ENCODE assay signal across 9 mouse cellular contexts in the genomic region with DNA sequence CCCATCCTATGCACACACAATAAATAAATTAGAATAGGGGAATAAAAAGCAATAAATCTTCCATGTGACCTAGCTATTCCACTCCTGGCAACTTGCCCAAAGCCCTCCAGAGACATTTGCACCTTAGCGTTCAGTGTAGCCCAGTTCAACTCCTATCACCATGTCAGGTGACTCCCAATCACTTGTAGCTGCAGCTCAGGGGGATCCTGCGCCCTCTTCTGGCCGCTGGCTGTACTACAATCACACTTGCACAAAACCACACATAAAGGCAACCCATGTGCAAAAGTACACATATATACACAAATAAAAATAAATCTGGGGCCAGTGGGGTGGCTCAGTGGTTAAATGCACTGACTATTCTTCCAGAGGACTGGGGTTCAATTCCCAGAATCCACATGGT. TPM values are rescaled to one million over a fixed set of nuclear protein-coding genes. Genes with fewer than 3 reads are reported as not detected.
DNase-seq lines count a peak whose midpoint lies in the region; ATAC-seq and TF ChIP-seq lines count a peak whose summit lies in the region.
"Had no signal": no experiment of that assay in that cellular context is flagged by ENCODE, and none has a peak within 500 bp of the region (broad histone marks: within the 10 kb centered on the region; RNA-seq: fewer than 3 reads in every experiment).

No protein-coding gene starts in this region.

- no peak for TF ChIP-seq EP300 in CH12.LX (IDR thresholded peaks at IDR 0.05; ENCODE audit: low read length)

- no peak overlapping the region for H3K4me2 ChIP-seq in hindbrain, postnatal 0 days (ENCODE audit: low read depth, low read length)
- no peak overlapping the region for H3K4me2 ChIP-seq in hindbrain, embryonic 14.5 days (replicated peaks)
- no peak overlapping the region for H3K4me2 ChIP-seq in CH12.LX (ENCODE audit: insufficient read depth, low read depth, poor library complexity, severe bottlenecking)
- no peak overlapping the region for H3K4me2 ChIP-seq in forebrain, embryonic 12.5 days
- H3K4me2 ChIP-seq: embryonic facial prominence, embryonic 15.5 days had no signal

- peak; percentile 44 for TF ChIP-seq RAD21 in CH12.LX (IDR thresholded peaks at IDR 0.05; ENCODE audit: low read depth, low read length)

- in situ Hi-C loops in CH12.LX (cut with MboI; ENCODE audit: low pct_ligation_motif_present, low pct_unique_long_range_greater_than_20kb, low sequenced_read_pairs): no loop called here

- no peaks in the 10 kb centered on the region for H3K79me2 ChIP-seq in CH12.LX (replicated peaks; ENCODE audit: control insufficient read depth, extremely low read depth, insufficient read depth, poor library complexity, severe bottlenecking)

- TF ChIP-seq CTCF in hindbrain, postnatal 0 days (IDR thresholded peaks at IDR 0.05; ENCODE audit: low read depth): peak; percentile 80
- TF ChIP-seq CTCF in CH12.LX (conservative IDR thresholded peaks at IDR 0.05 in 1 of 2, IDR thresholded peaks at IDR 0.05 in 1 of 2; ENCODE audit: low read depth in 2 of 2, low read length in 2 of 2): peak; percentile 72 to 75
- TF ChIP-seq CTCF in brain, embryonic 14.5 days (IDR thresholded peaks at IDR 0.05; ENCODE audit: borderline replicate concordance, extremely low read depth, insufficient read depth, insufficient read length): peak; percentile 71

- 22% methylated on average over 3 of the region's 3 CpGs for WGBS in hindbrain, postnatal 0 days
- 23% methylated on average over 3 of the region's 3 CpGs for WGBS in hindbrain, embryonic 14.5 days
- WGBS in forebrain, embryonic 12.5 days: 24% methylated on average over 3 of the region's 3 CpGs

- no peak for TF ChIP-seq POLR2A in CH12.LX (IDR thresholded peaks at IDR 0.05; ENCODE audit: low read depth, low read length)
- TF ChIP-seq POLR2A in brain, embryonic 14.5 days (IDR thresholded peaks at IDR 0.05; ENCODE audit: borderline replicate concordance, extremely low read depth, insufficient read depth, insufficient read length, poor library complexity, severe bottlenecking): no peak

- H3K9ac ChIP-seq in hindbrain, postnatal 0 days (replicated peaks; ENCODE audit: low read length): no peak overlapping the region
- H3K9ac ChIP-seq in hindbrain, embryonic 14.5 days: no peak overlapping the region
- no peak overlapping the region for H3K9ac ChIP-seq in CH12.LX (ENCODE audit: insufficient read depth, low read depth)
- no peak overlapping the region for H3K9ac ChIP-seq in forebrain, embryonic 12.5 days
- H3K9ac ChIP-seq: embryonic facial prominence, embryonic 15.5 days had no signal

- H3K27ac ChIP-seq in hindbrain, postnatal 0 days: no peak overlapping the region
- no peak overlapping the region for H3K27ac ChIP-seq in hindbrain, embryonic 14.5 days
- no peak overlapping the region for H3K27ac ChIP-seq in CH12.LX (ENCODE audit: insufficient read depth, low read depth)
- H3K27ac ChIP-seq in forebrain, embryonic 12.5 days: no peak overlapping the region
- H3K27ac ChIP-seq: embryonic facial prominence, embryonic 15.5 days had no signal

- H3K36me3 ChIP-seq in hindbrain, postnatal 0 days (ENCODE audit: insufficient read depth, low read length): no peaks in the 10 kb centered on the region
- H3K36me3 ChIP-seq in hindbrain, embryonic 14.5 days (replicated peaks; ENCODE audit: control insufficient read depth, insufficient read depth): peaks cover 38% of the 10 kb centered on the region
- H3K36me3 ChIP-seq in CH12.LX (replicated peaks in 1 of 2; ENCODE audit: control insufficient read depth in 1 of 2, insufficient read depth in 1 of 2, low read length in 1 of 2): no peaks in the 10 kb centered on the region
- no peaks in the 10 kb centered on the region for H3K36me3 ChIP-seq in forebrain, embryonic 12.5 days (replicated peaks)

- DNase-seq in hindbrain, postnatal 0 days (ENCODE audit: low spot score): peak; percentile 39
- no peak for DNase-seq in hindbrain, embryonic 14.5 days (ENCODE audit: low spot score)
- peak; percentile 44 for DNase-seq in CH12.LX (ENCODE audit: extremely low read depth)
- DNase-seq in brain, embryonic 14.5 days (ENCODE audit: low read depth): no peak
- DNase-seq in lung, postnatal 10 days: peak; percentile 44
- DNase-seq in ovary, postnatal 10 days (ENCODE audit: low spot score): no peak
- DNase-seq in cerebellum, adult 9-10 months: no peak

- H3K9me3 ChIP-seq in hindbrain, postnatal 0 days (ENCODE audit: low read length): no peaks in the 10 kb centered on the region
- no peaks in the 10 kb centered on the region for H3K9me3 ChIP-seq in hindbrain, embryonic 14.5 days (ENCODE audit: control insufficient read depth, low read length)
- H3K9me3 ChIP-seq in CH12.LX (replicated peaks; ENCODE audit: low read length): peaks cover 4% of the 10 kb centered on the region
- H3K9me3 ChIP-seq in forebrain, embryonic 12.5 days: no peaks in the 10 kb centered on the region
- H3K9me3 ChIP-seq: embryonic facial prominence, embryonic 15.5 days had no signal

- no peak for ATAC-seq in hindbrain, postnatal 0 days
- ATAC-seq in hindbrain, embryonic 14.5 days (ENCODE audit: low FRiP score): no peak
- ATAC-seq in forebrain, embryonic 12.5 days (ENCODE audit: low FRiP score): no peak

- dilution Hi-C loops in CH12.LX (cut with MboI; ENCODE audit: extremely low pct_ligation_motif_present, extremely low pct_unique_long_range_greater_than_20kb, low sequenced_read_pairs): no loop called here

- no peak overlapping the region for H3K4me3 ChIP-seq in hindbrain, postnatal 0 days (ENCODE audit: low read length)
- no peak overlapping the region for H3K4me3 ChIP-seq in hindbrain, embryonic 14.5 days (replicated peaks; ENCODE audit: low read length)
- no peak overlapping the region for H3K4me3 ChIP-seq in CH12.LX (replicated peaks in 1 of 3; ENCODE audit: low read depth in 2 of 3, low read length in 2 of 3, poor library complexity in 1 of 3)
- no peak overlapping the region for H3K4me3 ChIP-seq in forebrain, embryonic 12.5 days (replicated peaks)
- H3K4me3 ChIP-seq: embryonic facial prominence, embryonic 15.5 days had no signal

- no peaks in the 10 kb centered on the region for H3K4me1 ChIP-seq in hindbrain, postnatal 0 days (ENCODE audit: insufficient read depth, low read length)
- no peaks in the 10 kb centered on the region for H3K4me1 ChIP-seq in hindbrain, embryonic 14.5 days (replicated peaks; ENCODE audit: control insufficient read depth, insufficient read depth, low read length)
- H3K4me1 ChIP-seq in CH12.LX (ENCODE audit: control insufficient read depth in 1 of 2, insufficient read depth in 2 of 2): peaks cover 0 to 11% of the 10 kb centered on the region in 2 experiments; a peak in 2 of 4 replicates
- no peaks in the 10 kb centered on the region for H3K4me1 ChIP-seq in forebrain, embryonic 12.5 days
- H3K4me1 ChIP-seq: embryonic facial prominence, embryonic 15.5 days had no signal

- no peaks in the 10 kb centered on the region for H3K27me3 ChIP-seq in hindbrain, postnatal 0 days (ENCODE audit: insufficient read depth, low read length)
- no peaks in the 10 kb centered on the region for H3K27me3 ChIP-seq in hindbrain, embryonic 14.5 days (ENCODE audit: control insufficient read depth, insufficient read depth, low read length)
- H3K27me3 ChIP-seq in CH12.LX (replicated peaks): no peaks in the 10 kb centered on the region
- no peaks in the 10 kb centered on the region for H3K27me3 ChIP-seq in forebrain, embryonic 12.5 days
- H3K27me3 ChIP-seq: embryonic facial prominence, embryonic 15.5 days had no signal

TF ChIP-seq in CH12.LX, 34 proteins besides CTCF, POLR2A, EP300 and RAD21 (continues in another document):
- peak; percentile 70 for TF ChIP-seq SMC3 (IDR thresholded peaks at IDR 0.05; ENCODE audit: low read depth, low read length)
- no peak for TF ChIP-seq ELF1 (IDR thresholded peaks at IDR 0.05; ENCODE audit: low read depth, low read length)

RNA-seq across cellular contexts. Expression of gene Fblim1, which starts 14.3 kb away (rescaled TPM):
- 22.5 and 26.7 TPM in 2 replicates for total RNA-seq in hindbrain, postnatal 0 days (2014; rRNA removed)
- polyA plus RNA-seq in hindbrain, postnatal 0 days (2015; fragmentation: Nextera tagmentation; extraction: Ambion mirVana): 21.7 and 25.6 TPM in 2 replicates
- polyA plus RNA-seq in hindbrain, embryonic 14.5 days (2014; fragmentation: Nextera tagmentation; extraction: Ambion mirVana): 41.3 and 43.6 TPM in 2 replicates
- total RNA-seq in CH12.LX (2012; rRNA removed) (0.17 TPM in 2 replicates), CH12.LX (2014; rRNA removed) (0.07 and 0.09 TPM in 2 replicates)
- polyA plus RNA-seq in CH12.LX (2012; ENCODE audit: insufficient read length, low read depth): 0.97 and 1.2 TPM in 2 replicates
- polyA plus RNA-seq in brain, embryonic 14.5 days (2012; rRNA removed): 34.7 and 50.7 TPM in 2 replicates
- 17.3 and 19.8 TPM in 2 replicates for polyA plus RNA-seq in forebrain, embryonic 12.5 days (2016; fragmentation: Nextera tagmentation; extraction: Ambion mirVana)

RNA-seq across cellular contexts. Expression of gene Tmem82, which starts 26.9 kb away (rescaled TPM):
- 1.3 and 1.6 TPM in 2 replicates for total RNA-seq in hindbrain, postnatal 0 days (2014; rRNA removed)
- 1.3 and 1.5 TPM in 2 replicates for polyA plus RNA-seq in hindbrain, postnatal 0 days (2015; fragmentation: Nextera tagmentation; extraction: Ambion mirVana)
- polyA plus RNA-seq in hindbrain, embryonic 14.5 days (2014; fragmentation: Nextera tagmentation; extraction: Ambion mirVana): 0.17 TPM in 1 of 2 replicates, not detected in the other
- 3.8 and 5.2 TPM in 2 replicates for total RNA-seq in CH12.LX (2012; rRNA removed)
- 0.58 and 0.68 TPM in 2 replicates for total RNA-seq in CH12.LX (2014; rRNA removed)
- 2.7 TPM in 2 replicates for polyA plus RNA-seq in CH12.LX (2012; ENCODE audit: insufficient read length, low read depth)
- polyA plus RNA-seq in brain, embryonic 14.5 days (2012; rRNA removed): 0.14 and 0.44 TPM in 2 replicates
- 0.09 and 0.33 TPM in 2 replicates for polyA plus RNA-seq in forebrain, embryonic 12.5 days (2016; fragmentation: Nextera tagmentation; extraction: Ambion mirVana)

RNA-seq across cellular contexts. Expression of gene Slc25a34, which starts 32.1 kb away (rescaled TPM):
- total RNA-seq in hindbrain, postnatal 0 days (2014; rRNA removed): 18.1 and 22.2 TPM in 2 replicates
- polyA plus RNA-seq in hindbrain, postnatal 0 days (2015; fragmentation: Nextera tagmentation; extraction: Ambion mirVana): 3.0 and 3.6 TPM in 2 replicates
- polyA plus RNA-seq in hindbrain, embryonic 14.5 days (2014; fragmentation: Nextera tagmentation; extraction: Ambion mirVana): not detected in 2 replicates
- total RNA-seq in CH12.LX (2012; rRNA removed): 0.63 and 0.64 TPM in 2 replicates
- 0.23 and 0.41 TPM in 2 replicates for total RNA-seq in CH12.LX (2014; rRNA removed)
- 1.2 and 1.7 TPM in 2 replicates for polyA plus RNA-seq in CH12.LX (2012; ENCODE audit: insufficient read length, low read depth)
- polyA plus RNA-seq in brain, embryonic 14.5 days (2012; rRNA removed): 0.40 and 0.42 TPM in 2 replicates
- polyA plus RNA-seq in forebrain, embryonic 12.5 days (2016; fragmentation: Nextera tagmentation; extraction: Ambion mirVana): not detected in 2 replicates

RNA-seq across cellular contexts. Expression of gene Spen, which starts 53.1 kb away (rescaled TPM):
- 16.9 and 17.4 TPM in 2 replicates for total RNA-seq in hindbrain, postnatal 0 days (2014; rRNA removed)
- 11.0 and 13.0 TPM in 2 replicates for polyA plus RNA-seq in hindbrain, postnatal 0 days (2015; fragmentation: Nextera tagmentation; extraction: Ambion mirVana)
- 20.3 and 20.4 TPM in 2 replicates for polyA plus RNA-seq in hindbrain, embryonic 14.5 days (2014; fragmentation: Nextera tagmentation; extraction: Ambion mirVana)
- 10.2 and 10.8 TPM in 2 replicates for total RNA-seq in CH12.LX (2012; rRNA removed)
- 2.6 and 4.0 TPM in 2 replicates for total RNA-seq in CH12.LX (2014; rRNA removed)
- polyA plus RNA-seq in CH12.LX (2012; ENCODE audit: insufficient read length, low read depth): 21.3 and 21.6 TPM in 2 replicates
- polyA plus RNA-seq in brain, embryonic 14.5 days (2012; rRNA removed): 9.9 and 32.7 TPM in 2 replicates
- 20.3 and 20.9 TPM in 2 replicates for polyA plus RNA-seq in forebrain, embryonic 12.5 days (2016; fragmentation: Nextera tagmentation; extraction: Ambion mirVana)

Comparison
In these comparisons a context has a peak if more than half of its experiments do, and no peak if none do; other contexts are left out.
1. DNase-seq: peak in hindbrain, postnatal 0 days (single experiment), CH12.LX (single experiment) and lung, postnatal 10 days (single experiment); none in hindbrain, embryonic 14.5 days (single experiment), brain, embryonic 14.5 days (single experiment), ovary, postnatal 10 days (single experiment) and cerebellum, adult 9-10 months (single experiment).
2. Peak in every context shown above with its lines, with median percentiles within 50 percentile points of each other: CTCF ChIP-seq.